Mouse (Mus musculus): ENCODE measurements around the gene 4933411K16Rik.

The 4933411K16Rik gene

DNA sequence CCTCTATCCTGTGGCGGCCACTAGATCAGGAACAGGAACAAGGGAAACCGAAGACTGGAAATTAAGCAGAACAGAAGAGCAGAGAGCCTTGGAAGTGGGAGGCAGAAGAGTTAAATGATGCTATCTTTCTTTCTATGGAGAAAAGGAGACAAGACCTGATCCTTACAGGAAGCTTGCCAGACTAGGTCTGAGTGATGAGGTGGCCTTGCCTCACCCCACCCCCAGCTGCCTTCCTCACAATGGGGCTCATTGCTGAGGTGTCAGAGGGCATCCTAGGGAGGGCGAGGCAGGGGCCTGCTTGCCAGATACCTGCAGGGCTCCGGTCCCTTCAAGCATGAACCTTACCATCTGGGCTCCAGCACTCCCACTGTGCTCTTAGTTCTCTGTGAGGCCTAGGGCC lies at the start of gene 4933411K16Rik:
Gene 4933411K16Rik, plus strand, starts transcription at position 301 of the 400 bp plus-strand sequence.
- no peak for DNase-seq (ENCODE audit: low spot score)

DNA sequence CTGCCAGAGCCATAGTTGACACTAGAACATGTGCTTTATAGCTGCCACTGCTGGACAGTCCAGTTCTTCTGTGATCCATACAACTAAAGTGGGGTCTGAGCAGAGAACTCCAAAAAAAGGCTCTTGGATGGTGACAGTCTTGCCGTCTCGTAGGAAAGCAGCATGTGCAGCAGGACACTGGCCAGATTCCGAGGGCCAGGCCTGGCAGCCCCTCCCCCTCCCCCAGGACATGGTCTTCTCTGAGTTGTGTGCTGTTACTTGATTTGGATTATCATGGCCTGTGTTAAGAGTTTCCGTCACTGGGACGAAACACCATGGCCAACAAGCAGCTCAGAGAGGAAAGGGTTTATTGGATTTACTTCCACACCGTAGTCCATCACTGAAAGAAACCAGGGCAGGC lies 47.8 kb upstream of the 4933411K16Rik start:
- no peak for DNase-seq (ENCODE audit: low spot score)

DNA sequence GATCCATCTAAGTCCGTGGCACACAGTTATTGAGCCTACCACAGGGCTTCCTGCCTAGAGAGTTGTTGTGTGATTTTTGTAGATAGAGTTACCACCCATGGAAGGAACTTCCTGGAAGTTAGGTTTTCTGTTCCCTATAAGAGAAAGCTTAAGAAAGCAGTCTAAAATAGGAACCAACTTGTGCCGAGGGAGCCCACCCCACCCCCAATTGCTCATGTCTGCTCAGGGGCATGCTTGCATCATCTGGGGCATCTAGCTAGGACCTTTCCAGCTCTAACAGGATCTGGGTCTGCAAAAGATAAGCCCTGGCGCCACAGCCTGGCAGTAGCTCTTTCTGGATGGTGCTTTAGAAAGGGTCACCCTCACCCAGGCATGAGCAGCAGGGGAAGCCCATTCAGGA lies 46.4 kb upstream of the 4933411K16Rik start:
- no peak for DNase-seq (ENCODE audit: low spot score)

DNA sequence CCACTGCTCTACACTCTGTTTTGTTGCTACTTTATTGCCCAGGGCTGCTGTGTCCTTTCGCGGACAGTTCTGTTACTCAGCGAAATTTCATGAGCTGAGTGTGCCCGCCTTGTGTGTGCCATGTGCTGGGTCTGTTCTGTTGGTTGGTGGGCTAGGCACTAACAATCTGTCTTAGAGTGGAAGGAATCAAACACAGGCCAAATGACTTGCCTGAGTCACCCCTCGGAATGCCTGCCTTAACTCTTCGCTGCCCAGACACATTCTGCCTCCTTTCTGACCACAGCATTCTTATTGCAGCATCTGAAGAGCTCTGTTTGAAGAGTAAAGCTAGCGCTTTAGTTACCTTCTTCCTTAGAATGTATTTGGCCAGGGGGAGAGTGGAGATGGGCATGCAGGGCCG lies 45.5 kb upstream of the 4933411K16Rik start:
- no peak for DNase-seq (ENCODE audit: low spot score)

DNA sequence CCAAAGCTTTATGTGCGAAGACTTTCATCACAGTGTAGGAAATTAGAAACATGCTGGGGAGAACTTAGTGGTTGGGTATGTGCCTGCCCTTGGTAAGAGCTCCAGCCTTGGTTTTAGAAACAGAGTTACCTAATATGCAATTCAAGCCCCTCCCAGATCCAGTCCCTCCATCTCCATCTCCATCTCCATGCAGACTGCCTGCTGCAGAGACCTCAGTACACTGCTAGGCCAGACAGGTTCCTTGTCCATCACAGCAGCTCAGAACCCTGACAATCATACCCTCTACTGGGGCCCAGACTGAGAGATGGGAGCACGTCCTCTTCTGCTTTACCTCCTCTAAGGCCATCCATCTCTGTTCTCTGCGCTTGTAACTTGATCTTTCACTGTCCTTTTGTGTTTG lies 43.5 kb upstream of the 4933411K16Rik start:
- DNase-seq (ENCODE audit: low spot score): no peak

DNA sequence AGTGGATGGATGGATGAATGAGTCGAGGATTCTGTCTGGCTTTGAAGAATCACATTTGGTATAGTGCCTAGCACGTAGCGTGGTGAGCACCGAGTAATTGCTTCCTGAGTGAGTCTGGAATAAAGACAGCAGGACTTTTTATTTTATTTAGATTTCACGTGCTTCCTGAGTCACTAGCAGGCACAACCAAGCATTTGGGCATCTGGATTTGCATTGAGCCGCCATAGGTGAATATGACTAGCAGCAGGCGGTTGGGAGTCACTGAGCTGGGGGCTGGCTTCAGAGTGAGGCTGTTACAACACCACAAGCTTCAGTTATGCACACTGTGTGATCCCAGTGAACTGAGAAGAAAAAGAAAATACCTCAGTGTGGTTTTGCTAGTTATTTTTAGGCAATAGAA lies 43.0 kb upstream of the 4933411K16Rik start:
- no peak for DNase-seq (ENCODE audit: low spot score)

DNA sequence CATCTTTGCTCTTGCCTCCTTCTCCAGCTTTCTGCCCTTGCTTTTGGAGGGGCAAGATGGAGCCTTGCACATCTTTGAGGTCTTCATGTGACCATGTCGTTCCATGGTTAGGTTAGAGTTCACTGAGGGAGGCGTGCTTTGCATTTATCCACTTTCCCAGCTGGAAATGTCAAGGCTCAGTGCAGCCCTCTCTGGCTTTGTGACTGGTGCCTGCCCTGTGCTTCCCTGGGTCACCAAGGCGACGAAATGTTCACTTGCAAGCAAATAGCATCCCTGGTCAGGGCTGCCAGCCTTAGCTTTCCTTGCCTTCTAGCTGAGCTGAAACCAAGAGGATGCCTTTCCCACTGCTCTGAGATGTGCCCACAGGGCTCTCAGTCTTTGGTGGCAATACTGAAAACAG lies 41.6 kb upstream of the 4933411K16Rik start:
- no peak for DNase-seq (ENCODE audit: low spot score)

DNA sequence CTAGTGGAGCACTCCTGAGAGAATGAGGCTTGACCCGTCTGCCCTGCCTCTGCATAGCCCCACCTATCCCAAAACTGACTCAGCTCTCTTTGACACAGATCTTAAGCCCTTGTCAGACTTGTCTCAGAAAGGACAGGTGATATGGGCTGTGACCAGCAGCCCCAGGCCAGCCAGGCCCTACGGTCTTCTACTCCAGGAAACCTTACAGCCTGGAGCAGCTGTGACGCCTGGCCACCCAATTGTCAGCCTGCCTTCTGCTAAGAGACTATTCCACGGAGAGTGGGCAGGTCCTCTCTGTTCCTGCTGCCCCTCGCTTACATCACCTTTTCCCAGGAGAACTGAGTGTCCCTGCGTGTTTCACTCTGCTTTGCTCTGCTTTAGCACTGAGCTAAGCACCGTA lies 40.9 kb upstream of the 4933411K16Rik start:
- no peak for DNase-seq (ENCODE audit: low spot score)

DNA sequence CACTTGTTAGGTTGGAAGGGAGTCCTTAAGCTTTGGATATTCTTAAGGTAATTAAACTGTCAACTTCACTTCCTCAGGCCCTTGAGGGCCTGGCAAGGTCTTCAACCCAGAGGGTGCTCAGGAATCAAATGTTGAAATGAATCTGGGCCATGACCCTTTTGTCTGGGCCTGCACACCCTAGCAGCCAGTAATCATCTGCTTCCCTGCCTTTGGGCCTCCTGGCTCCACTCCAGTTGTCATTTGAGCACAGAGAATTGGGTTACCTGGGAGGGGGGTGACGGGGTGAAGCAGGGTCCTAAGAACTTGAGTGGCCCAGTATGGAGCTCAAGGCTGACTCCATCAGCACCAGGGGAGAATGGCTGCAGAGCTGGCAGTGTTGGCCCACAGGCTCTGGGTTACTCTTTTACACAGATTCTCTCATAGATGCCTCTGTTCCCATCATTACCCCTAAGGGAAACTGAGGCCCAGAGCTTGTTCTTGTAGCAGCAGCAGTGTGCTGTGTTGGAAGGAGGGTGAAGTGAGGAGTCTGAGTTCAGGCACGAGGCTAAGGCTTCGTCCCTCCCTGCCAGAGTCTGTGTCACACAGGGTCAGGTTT lies 37.7 kb upstream of the 4933411K16Rik start:
- no peak for DNase-seq (ENCODE audit: low spot score)

DNA sequence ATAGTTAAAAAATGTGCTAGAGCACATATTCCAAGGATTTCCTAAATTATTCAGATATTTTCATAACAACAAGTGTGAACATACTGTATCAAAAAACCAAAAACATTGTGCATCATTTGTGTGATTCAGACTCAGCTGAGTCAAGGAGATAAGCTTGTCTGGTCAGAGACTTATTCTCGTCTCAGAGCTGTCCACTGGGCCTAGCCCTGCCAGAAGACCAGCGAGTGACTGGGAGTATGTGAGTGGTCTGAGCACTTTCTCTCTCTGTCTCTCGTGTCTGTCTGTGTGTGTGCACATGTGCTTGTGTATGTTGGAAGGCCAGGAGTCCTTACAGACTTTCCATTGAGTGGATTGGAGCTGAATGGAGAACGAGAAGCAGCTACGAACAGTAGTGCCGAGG lies 37.0 kb upstream of the 4933411K16Rik start:
- DNase-seq (ENCODE audit: low spot score): no peak

DNA sequence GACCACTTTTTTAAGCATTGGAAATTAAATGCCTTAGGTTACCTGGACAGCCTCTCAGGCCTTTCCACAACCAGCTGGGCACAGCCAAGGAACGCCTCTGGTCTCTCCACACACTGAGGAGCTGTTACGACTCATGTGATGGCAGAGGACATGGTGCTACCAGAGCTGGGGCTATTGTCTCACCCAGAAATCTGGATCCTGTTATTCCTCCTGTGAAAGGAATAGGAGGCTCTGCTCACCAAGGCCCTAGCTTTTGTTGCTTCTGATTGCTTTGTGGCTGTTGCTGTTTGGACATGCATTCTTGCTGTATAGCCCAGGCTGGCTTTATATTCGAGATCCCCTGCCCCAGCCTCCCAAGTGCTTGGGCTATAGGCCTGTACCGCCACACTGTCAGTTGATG lies 35.8 kb upstream of the 4933411K16Rik start:
- DNase-seq (ENCODE audit: low spot score): no peak

DNA sequence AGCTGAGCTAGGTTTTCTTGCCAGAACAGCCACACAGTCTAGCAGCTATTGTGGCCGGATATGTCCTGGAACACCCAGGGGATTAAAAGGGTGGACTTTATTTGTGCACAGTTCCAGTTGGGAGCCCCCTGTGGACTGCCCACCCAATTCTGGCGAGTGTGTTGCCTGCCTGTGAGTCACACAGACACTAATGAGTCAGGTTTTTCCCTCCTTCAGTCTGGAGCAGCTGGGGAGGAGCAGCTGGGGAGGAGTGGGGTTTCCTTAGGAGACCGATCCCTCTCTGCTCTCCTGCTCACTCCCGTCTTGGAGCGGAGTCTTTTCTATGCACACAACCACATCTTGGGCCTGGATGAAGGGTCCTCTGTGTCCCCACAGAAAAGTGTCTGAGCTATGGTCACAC lies 35.2 kb upstream of the 4933411K16Rik start:
- DNase-seq (ENCODE audit: low spot score): no peak

DNA sequence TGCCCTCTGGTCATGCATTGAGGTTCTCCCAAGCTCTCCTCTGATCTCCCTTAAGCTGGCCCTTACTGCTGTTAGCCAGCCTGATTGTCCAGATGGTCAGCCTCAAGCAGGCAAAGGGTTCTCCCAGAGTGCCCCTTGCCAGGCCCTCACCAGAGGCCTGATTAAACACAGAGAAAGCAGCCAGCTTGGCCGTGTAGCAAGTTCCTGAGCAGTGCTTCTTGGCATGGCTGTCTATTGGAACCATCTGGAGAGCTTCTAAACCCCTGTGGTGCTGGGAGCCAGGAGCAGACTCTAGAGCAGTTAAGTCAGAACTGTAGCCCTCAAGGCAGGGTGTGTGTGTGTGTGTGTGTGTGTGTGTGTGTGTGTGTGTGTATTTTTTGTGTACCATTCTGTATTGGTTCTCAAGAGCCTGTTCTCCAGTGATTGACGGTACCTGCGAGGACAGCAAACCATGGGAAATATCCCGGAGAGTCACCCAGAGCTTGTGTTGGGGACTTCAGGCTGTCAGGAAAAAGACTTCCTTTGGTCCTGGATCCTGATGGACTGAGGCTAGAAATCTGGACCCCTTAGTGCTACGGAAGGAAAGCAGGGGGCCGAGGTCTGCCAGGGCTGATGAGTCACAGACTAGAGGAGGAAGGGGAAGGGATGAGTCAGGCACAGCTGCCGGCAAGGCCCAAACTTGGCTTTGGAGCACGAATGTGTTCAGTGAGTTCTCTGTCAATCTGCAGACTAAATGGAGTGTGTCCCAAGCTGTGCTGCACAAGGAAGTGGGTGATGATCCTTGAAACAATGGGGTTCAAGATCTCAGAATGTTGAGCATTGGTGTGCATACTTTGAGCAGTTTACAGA lies 34.4 kb upstream of the 4933411K16Rik start:
- no peak for DNase-seq (ENCODE audit: low spot score)

DNA sequence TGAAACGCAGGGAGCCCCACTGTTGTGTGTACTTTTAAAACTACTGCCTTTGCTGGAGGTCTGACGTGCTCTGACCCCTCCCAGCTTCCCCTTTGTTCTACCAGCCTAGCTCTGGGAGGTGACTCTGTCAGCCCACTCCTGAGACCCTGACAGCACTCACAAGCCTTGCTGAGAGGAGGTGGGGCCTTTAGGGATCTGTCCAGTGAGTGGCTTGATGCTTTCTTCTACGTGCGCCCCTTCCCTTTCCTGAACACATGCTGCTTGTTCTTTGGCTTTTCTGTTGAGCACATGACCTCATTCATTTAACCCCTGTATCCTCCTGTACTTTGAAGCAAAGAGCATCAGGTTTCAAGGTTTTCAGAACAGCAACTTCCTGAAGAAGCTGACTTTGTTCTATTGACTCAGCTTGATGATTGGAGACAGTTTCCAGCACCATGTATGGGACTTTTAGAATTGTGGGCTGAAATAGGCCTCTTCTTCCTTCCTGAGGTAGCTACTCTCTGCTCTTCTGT lies 33.0 kb upstream of the 4933411K16Rik start:
- peak; percentile 38 for DNase-seq (ENCODE audit: low spot score)

DNA sequence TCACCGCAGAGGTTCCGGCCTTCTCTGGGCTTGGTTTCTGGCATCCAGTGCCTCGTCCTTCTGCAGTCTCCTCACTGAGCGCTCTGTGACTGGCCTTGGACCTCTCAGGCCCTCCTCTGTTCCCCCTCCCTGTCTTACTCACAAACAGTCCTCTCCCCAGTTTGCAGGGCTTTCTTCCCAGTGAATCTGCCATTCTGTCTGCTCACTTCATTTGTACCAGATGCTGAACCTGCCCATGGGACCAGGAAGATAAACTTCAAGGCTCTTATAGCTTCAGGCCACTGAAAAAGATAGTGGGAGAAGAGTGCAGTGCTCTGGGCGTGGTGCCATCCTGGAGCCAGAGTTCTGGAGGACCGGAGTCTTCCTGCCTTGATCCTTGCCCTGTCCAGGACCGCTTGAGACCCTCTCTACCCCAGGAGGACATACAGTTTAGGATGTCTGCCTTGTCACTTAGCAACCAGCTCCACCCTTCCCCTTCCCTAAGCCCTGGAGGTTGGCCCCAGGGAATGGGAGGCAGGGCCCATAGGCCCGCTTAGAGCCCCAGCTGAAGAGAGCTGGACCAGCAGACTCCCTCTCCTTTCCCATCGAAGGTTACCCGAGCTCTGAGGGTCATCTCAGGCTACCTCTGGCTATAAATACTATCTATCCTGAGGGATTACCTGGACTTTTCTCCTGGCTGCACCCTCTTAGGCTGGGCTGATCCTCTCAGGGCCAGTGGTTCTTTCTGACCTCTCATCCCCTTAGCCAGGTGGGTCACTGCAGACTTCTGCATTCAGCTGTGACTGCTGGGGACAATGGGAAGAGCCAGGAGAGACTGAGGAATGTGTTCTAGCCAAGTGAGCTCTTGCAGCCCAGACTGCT lies 30.1 kb upstream of the 4933411K16Rik start:
- DNase-seq (ENCODE audit: low spot score): no peak

DNA sequence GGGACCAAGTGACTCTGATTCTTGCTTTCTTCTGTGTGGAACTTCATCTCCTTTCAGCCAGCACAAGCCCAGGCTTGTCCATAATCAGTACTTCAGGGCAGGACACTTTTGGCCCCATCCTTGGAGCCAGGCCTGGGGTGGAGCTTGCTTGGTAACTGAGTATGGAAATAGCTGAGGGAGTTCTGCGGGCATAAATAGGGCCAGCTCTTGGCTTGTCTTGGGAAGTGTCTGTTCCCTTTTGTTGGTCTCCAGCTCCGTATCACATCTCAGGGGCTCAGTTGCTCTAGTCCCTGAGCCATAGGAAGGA lies 29.6 kb upstream of the 4933411K16Rik start:
- DNase-seq (ENCODE audit: low spot score): no peak

DNA sequence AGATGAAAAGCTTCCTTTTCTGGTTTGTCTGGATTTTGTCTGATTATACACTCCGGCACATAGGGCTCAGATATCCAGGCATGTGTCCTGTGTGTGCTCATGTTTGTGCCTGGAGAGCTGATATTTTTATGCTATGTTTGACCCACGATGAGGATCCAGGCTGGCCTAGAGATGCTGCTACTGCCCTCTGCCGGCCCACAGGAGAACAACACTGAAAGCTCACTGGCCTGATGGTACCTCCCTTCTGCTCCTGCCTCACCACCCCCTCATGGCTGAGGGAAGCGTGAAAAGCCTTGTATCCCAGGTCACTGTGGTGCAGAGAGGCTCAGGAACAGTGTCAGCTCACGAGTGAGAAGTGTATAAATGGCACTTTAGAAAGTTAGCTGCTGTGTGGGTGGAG lies 25.9 kb upstream of the 4933411K16Rik start:
- DNase-seq (ENCODE audit: low spot score): peak; percentile 65

DNA sequence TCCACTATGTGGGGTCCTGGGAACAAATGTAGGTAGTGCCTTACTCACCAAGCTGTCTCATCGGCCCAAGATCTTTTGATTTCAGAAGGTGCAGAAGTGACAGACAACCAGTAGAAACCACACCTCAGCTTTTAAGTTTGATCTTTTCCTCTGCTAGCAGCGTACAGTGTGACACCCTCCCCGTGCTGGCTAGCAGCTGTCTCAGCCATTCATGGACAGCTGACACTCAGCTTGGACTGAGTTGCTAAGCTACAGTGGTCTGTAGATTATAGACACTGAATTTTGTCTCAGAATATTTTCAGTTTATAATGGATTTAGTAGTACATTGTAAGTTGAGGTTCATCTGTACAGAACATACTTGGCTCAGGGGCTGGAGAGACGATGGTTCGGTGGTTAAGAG lies 20.9 kb upstream of the 4933411K16Rik start:
- DNase-seq (ENCODE audit: low spot score): no peak

DNA sequence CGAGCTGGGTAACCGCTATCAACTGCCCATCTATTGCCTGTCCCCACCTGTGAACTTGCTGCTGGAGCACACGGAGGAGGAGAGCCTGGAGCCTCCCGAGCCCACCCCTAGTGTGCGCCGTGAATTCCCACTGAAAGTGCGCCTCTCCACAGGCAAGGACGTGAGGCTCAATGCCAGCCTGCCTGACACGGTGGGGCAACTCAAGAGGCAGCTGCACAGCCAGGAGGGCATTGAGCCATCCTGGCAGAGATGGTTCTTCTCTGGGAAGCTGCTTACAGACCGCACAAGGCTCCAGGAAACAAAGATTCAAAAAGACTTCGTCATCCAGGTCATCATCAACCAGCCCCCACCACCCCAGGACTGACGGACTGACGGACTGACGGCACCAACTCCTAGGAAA lies 18.4 kb upstream of the 4933411K16Rik start:
- no peak for DNase-seq (ENCODE audit: low spot score)

DNA sequence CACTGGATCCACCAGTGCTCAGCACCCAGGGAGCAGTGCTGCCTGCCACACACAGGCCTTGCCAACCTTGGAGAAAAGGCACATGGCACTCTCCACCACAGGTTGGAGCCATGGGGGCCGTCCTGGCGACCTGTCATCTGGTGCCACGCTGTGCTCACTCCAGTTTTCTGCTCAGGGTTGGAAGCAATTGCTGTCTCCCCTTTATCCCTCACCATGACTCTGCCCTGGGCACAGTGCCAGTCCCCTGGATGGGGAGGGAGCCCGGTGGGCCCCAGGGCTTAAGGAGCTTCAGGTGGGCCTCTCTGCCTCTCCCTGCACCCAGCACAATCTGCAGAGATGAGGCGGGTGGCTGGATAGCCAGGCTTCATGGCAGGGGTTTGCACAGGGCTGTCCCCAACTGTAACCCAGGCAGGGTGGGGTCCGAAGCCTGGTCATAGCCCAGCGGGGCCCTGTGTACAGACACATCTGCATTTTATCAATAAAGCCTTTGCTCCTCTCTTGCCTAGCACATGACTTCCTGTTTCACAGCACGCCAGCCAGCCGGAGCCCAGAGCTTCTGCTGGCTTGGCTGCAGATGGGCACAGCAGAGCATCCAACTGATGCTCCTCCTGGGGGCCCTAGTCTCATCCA lies 17.8 kb upstream of the 4933411K16Rik start:
- DNase-seq (ENCODE audit: low spot score): no peak

DNA sequence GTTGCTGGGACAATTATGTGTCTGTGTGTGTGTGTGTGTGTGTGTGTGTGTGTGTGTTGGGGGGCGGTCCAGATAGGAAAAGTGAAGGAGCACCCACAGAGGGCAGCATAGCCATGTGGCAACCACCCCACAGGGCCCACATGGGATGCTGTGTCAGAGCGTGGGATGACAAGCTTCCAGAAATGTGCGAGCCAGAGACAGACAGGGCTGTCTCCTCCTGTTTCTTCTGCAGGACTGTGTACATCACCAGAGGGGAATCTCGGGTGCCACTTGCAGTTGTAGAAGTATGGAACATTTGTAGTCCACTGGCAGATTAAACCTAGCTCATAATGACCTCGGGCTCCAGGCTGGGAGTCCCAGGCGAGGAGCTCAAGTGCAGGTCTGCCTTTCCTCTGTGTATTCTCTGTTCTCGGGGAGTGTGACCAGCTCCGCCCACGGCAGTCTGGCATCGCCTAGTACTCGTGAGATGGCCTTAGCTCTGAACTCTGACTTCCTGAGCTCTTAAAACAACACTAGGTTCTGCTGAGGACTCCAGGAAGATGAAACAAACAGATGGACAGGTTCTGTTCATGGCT lies 17.1 kb upstream of the 4933411K16Rik start:
- no peak for DNase-seq (ENCODE audit: low spot score)
